Mouse (Mus musculus): ENCODE results near the gene Ehd4.

Gene Ehd4

DNA sequence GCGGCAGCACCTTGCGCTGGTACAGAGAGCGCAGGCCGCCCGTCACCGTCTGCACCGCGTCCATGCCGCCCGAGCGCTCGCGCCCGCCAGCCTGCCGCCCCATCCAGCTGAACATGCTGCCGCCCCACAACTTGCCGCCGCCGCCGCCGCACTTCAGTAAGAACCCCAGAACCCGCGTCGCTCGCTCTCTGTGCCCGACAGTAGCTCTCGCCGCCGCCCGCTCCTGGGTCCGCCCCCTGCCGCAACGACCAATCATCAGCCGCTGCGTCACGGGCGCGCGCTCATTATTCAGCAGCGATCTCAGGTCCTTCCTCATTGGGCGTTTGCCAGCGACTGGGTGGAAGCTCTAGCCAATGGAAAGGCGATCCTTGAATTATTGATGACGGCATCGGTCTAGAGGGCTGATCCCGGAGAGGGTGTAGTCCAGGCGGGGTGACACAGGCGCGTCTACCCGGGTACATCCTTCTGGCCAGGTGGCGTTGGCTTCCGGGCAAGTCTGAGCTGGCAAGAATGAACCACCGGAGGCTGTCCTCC, at the start of gene Ehd4:
Gene Ehd4 (minus strand): TSS at position 246 of the 534 bp plus-strand sequence.
- peak; percentile 97 for DNase-seq

DNA sequence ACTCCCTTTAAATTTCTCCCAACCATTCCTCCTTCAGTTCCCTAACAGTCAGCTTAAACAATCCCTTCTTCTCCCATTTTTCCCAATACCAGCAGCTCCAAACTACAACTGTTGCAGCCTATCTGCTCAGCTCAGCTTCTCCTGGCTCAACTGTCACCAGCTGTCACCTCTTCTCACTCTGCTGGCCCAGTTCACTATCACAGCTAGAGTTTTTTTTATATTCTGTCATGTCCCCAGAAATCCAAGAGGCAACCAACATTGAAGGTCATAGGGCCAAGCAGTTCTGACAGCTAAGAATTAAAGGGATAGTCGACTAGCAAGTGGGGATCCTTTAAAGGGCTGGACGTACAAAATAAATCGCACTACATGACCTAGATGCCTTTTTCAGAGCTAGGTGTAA, 49.3 kb upstream of the Ehd4 start:
- DNase-seq, result no peak

DNA sequence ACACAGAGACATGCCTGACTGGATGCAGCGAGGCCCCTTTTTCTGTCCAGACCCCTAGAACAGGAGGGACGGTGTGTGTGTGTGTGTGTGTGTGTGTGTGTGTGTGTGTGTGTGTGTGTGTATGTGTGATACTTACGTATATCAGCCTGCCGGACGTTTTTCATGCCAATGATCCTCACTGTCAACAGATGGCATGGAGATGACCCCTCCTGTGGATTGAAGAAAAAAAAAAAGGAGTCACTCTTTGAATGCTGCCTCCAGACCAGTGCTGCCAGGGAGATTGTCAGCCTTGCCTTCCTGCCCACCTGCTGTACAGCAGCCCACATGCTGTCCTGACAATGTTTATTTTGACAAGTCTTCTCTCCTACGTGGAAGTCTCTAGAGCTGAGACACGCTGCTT, 45.7 kb upstream of the Ehd4 start:
- no peak for DNase-seq

DNA sequence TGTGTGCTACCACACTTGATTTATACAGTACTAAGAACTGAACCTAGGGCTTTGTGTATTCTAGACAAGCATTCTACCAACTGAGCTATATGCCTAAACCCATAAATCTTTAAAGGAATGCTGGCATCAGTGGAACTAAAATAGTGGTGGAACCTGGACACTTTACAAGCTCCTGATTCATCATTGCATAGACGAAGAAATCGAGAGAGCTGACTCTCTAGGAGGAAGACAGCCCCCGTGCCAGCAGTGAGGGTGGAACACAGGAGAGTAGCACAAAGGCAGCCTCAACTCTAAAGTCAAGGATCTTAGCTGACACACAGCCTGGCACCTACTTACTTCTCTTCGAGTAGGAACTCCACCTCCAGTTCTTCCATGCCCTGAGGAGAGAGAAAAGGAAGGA, 33.8 kb upstream of the Ehd4 start:
- DNase-seq, result no peak

DNA sequence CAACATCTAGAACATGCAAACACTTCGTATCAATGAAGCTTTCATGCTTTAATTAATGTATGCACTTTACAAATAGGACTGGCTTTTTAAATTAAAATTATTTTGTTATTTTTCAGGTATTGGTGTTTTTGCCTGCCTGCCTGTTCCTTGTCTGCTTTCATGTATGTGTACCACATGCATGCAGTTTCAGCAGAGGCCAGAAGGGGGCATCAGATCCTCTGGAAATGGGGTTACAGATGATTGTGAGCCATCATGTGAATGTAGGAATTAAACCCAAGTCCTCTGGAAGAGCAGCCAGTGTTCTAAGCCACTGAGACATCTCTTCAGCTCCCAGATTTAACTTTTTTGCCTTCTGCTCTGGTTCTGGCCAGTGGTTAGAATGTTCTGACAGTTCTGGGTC, 33.2 kb upstream of the Ehd4 start:
- no peak for DNase-seq

DNA sequence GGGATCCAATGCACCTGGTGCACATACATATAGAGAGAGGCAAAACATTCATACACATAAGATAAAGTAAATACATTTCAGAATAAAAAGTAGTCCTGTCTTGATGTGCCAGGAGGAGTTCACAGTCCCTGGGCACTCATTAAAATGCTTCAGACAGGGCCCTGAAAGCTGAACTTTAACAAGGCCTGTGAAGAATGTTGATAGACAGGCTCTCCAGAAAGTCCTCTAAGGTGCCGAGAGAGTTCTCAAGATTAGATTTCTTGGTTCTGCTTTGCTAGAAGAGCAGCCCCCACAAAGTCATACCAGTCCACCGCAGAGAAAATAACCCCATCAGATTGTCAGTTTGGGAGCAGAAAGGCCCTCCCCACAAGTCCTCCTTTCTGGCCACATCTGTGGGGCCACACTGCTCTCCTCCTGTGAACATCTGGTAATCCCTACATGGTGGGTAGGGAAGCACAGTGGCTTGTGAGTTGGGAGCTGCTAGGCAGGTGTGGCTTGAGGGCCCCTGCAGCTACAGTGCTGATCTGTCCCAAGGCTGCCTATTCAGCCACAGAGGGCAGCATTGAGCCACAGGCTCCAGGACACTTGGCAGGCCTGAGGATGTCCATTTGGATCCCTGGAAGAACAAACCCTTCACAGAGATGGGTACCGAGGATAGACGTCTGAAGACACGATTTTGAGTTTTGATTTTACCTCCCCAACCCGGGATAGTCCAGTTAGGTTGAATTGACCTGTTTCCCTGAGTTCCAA, 31.3 kb upstream of the Ehd4 start:
- peak; percentile 14 for DNase-seq

DNA sequence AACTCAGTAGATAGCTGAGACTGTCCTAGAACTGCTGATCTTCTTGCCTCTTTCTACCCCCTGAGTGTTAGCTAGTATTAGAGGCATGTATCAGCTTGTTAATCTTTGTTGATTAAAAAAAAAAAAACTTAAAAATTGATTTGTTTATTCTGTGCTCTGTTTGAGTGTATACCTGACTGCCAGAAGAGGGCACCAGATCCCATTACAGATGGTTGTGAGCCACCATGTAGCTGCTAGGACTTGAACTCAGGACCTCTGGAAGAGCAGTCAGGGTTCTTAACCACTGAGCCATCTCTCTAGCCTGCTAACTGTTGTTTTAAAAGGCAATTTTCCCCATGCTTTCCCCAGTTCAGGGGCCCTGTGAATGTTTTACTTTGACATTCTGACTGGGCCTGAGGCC, 24.5 kb upstream of the Ehd4 start:
- no peak for DNase-seq

DNA sequence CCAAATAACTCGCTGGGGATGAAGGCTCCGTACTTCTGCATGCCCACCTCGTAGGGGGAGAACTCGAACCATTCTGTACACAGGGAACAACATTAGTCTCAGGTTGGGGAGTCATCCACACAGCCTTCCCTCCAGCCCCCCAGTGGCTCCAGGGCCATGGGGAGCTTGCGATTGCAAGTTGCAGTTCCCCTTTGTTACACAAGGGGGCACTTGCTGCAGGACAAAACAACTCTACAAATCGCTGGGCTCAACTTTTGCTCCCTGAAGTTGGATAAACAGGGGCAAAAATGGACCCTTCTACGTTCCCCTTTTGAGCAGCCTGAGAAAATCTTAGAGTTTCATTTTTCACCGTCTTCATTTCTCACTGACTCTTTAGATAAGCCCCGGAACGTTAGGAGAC, 19.3 kb upstream of the Ehd4 start:
- peak; percentile 65 for DNase-seq

DNA sequence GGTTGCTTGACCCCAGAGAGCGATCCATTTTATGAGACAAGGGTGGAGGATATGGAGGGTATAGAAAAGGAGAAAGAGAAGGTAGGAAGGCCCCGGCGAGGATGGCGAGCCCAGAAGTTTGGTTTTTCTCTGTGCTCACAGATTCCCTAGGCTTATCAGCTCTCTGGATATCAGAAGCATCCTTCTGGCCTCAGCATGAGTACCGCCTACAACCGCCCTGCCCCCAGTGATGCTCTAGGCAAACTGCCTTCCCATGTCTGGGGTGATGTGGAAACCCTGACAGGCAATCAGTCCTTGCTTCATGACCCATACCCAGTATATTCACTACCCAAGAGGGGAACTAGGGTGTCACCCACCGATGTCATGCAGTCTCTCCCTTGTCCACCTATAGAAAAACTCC, 17.0 kb upstream of the Ehd4 start:
- DNase-seq, result no peak

DNA sequence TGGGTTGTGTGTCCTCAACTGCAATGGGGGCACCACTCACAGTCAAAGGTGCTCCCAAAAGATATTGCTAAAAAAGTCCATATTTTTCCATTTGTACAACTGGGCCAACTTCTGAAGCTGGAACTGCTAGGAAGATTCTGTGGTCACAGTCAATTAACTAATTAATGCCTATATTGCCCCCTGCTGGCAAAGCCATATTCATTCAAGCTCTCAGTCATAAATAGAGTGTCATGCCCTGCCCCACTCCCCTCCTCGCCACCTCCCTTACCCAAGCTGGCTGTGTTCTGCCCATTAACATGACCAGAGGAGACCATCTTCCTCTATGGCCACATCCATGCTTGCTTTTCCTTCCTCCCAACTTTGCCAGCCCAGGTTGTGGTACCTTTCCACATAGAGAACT, 16.3 kb upstream of the Ehd4 start:
- DNase-seq, result peak; percentile 58

DNA sequence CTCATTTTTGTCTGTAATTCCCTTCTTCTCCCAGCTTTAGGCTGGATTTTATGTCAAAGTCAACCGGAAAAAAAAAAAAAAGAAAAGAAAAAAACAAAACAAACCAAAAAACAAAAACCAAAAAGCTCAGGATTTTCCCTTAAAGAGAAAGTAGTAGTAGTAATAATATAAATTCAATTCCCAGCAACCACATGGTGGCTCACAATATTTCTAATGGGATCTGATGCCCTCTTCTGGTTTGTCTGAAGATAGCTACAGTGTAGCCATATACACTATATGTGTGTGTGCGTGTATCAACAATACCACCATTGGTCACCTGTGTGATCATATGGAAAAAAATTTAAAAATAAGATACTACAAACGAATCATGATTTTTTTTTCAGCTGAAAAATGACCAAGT, 15.0 kb upstream of the Ehd4 start:
- DNase-seq, result no peak

DNA sequence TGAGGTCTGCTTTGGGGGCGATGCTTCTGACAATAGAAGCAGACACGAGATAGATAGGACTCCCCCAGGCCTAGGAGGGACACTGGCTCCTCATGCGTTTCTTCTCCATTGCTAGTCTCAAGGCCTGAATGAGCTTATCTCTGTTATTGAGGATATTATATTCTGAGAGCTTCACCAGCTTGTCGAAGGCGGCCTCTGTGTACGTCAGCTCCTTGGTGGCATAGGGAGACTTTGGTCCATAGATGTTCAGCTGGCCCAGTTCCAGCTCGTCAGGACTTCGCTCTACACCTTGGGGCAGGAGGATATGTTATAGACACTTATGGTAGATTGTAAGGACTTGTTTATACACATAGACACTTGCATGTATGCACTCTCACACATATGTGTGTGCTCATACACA, 13.4 kb upstream of the Ehd4 start:
- DNase-seq, result no peak

DNA sequence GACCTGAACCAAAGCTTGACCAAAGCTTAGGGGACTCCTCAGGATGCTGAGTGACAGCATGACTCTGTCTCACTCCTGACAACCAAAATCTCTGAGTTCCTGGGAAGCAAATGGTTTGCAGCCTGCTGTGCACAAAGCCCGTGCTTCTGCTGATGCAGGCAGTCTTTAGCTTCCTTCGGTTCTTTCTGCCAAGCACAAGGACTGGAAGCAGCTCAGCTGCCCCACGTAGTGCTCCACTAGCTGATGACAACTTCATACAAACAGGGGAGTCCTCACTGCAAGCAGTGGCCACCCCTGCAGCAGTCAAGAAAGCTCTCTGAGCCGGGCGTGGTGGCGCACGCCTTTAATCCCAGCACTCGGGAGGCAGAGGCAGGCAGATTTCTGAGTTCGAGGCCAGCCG, 11.1 kb upstream of the Ehd4 start:
- no peak for DNase-seq

DNA sequence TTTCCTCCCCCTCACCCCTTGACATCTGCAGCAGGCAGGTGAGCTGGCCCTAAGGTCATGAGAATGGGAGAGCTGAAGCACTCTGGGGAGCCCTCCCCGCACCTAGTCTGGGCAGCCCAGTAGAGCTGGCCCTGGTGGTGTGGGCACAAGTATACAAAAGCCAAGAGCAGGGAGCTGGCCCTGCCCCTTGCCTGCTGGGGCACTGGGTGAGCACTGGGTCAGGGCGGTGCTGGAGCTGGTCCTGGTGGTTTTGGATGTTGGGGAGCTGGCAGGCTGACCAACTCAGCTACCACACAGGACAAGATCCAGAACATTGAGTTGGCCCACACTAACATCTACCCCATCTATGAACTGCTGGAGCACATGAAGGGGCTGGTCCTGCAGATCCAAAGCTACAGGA, 5.0 kb upstream of the Ehd4 start:
- DNase-seq, result no peak

DNA sequence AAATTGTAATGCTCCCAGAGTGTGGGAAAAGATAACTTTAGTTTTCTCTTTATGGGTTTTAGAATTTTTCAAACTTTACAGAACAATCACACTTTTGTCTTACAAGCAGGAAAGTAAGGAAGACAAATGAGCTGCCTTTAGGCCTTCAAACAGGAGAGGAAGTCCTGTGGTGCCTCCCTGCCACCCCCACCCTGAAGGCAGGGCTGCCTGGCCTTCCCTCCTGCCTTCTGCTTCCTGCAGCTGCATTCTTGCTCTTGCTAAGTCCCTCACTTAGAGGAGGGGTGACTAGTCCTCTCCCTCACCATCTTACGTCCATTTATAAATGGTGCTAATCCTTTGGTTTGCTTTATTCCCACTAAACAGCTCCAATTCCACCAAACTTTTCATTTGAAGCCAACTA, 4.4 kb upstream of the Ehd4 start:
- peak; percentile 8 for DNase-seq

DNA sequence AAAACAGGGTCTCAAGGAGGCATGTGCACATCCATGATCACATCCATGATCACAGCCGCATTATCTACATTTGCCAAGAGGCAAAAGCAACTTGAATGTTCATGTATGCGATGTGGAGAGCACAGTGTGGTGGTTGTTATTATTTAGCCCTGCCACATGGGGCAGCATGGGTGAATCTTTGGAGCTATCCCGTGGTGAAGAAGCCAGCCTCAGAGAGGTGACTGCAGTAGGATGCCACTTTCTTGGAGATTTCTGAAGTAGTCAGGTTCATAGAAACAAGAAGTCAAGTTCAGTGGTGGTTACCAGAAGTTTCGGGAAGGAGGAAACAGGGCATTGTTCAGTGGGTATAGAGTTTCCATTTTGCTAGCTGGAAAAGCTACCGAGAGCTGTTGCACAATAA, 3.6 kb upstream of the Ehd4 start:
- peak; percentile 10 for DNase-seq

DNA sequence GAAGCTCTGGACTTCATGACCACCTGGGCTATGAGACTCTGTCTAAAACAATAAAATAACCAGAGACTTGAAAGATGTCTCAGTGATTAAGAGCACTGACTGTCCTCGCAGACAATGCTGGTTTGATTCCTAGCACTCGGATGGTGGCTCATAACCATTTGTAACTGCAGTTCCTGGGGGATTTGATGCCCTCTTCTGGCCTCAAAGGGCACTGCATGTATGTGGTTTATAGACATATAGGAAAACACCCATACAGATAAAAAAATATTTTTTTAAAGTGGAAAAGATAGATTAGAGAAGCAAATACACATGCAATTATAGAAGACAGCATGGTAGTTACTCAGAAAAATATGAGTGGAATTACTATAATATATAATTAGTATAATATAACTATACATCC, 3.2 kb upstream of the Ehd4 start:
- no peak for DNase-seq

DNA sequence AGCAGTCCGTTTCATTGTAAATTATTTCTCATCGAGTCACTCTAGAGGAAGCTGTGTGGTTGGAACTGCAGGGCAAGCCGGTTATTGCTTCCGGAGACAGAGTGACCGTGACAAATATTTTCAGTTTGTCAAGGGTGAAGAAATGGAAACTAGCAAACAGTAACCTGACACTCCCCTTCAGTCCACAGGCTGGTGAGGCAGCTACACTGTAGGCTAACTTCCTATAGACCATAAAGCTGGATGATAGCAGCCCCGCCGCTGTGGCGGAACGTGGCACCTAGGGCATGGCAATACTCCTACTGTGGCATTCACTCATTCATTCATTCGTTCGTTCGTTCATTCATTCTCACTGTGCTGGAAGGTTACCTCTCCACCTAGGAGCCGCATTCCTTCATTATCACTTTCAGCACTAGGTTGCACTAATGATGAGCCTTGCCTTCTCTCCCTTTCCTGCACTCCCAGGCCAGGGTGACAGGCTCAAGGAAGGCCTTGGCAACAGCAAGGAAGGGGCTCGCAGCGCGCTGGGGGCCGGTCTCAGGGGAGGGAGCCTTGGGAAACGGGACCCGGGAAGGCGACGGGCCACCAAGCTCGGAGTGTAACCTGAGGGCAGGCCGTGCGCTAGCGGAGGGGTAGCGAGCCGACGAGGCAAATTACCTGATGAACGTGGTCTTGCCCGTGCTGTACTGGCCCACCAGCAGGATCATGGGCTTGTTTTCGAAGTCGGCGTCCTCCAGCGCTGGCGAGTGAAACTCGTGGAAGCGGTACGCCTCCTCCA, 633 bp downstream of the Ehd4 start:
- DNase-seq, result peak; percentile 45

DNA sequence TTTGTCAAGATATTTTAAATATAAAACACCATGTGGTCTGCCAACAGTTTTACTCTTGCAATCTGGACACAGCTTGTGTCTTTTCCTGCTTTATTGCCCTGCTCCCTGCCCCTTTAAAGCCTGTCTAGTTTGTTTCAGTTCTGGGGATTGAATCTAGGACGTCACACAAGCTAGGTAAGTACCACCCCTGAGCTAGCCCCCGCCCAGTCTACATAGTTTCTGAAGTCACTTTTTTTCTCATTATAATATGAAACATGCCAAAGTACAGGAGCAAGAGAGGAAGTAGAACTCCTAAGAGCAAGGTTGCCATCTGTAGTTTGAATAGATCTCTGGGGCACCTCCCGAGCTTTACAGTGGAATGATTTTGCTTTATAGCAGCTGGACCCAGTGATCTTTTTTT, 3.8 kb downstream of the Ehd4 start:
- DNase-seq, result no peak

DNA sequence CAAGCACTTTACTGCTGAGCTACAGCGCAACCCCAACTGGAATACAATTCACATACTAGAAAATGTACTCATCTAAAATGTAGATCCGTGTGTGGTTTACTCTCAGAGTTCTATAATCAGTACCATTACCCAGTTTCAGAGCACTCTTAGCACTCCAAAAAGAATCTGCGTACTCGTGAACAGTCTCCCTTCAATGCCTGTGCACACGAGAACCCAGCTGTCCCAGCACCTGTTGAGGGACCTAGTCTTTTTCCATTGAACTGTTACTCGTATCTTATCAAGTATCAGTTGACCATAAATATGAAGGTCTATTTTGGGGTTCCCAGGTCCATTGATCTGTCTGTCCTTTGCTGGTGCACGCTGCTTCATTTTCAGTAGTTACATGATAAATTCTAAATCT, 4.8 kb downstream of the Ehd4 start:
- DNase-seq, result no peak

DNA sequence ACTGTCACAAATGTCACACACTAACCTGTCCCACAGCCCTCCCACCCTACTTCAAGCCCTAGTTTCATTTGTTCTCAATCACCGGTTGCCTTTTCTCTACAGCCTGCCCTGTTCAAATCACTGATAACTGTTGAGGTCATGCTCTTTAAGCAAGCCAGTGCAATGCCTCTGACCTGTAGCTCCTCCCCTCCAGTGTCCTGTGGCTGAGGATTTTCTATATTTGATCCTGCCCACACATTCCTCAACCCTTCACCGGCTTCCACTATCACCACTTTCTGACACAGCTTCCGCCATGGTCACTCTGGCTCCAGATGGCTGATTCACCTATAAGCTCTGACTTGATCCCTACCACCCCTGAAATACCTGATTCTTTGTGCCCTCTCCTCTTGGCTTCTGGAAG, 6.4 kb downstream of the Ehd4 start:
- DNase-seq, result no peak

DNA sequence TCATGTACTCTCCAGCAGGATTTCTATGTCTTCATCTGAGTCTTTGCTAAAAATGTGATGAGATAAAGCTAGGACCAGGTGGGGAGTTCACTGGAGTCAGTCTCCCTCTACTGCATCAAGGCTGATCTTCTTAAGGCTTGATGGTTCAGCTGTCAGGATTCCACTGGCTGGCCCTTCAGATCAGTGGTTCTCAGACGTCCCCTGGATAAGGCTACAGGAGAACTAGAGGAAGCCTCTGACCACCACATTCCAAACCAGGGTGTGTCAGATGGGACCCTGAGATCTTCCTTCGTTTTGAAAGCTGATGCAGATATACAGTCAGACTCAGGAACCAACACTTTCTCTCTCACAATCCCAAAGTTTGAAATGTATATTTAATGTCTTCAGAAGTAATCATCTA, 7.0 kb downstream of the Ehd4 start:
- no peak for DNase-seq

DNA sequence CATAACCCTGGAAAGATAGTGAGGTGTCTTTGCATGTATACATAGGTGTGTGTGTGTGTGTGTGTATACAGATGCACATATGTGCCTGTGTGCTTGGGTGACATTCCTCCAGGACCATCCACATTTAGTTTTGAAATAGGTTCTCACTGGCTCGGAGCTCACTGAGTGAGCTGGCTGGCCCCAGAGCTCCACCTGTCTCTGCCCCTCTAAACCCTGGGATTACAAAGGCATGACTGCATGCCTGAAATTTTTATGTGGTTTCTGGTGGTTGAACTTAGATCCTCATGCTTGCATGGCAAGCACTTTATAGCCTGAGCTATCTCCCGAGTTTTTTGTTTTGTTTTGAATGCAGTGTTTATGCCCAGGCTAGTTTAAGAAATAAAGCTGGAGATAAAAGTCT, 7.9 kb downstream of the Ehd4 start:
- DNase-seq, result no peak

DNA sequence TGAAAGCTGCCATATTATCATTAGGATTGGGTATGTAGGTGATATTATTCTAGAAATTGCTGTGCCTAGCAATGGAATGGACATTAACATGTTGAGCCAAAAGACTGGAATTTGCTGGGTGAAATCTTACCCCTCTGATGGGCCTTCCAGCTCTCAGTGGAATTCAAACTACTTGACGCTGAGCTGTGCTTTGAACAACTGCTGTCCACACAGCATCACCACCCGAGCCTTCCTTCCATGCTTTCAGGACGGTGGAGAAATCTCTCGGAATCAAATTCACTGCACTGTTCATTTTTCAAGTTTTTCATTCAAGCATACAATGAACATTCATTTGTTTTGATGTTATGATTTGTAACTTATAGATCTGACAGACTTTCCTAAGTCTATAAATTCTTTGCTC, 10.0 kb downstream of the Ehd4 start:
- no peak for DNase-seq

DNA sequence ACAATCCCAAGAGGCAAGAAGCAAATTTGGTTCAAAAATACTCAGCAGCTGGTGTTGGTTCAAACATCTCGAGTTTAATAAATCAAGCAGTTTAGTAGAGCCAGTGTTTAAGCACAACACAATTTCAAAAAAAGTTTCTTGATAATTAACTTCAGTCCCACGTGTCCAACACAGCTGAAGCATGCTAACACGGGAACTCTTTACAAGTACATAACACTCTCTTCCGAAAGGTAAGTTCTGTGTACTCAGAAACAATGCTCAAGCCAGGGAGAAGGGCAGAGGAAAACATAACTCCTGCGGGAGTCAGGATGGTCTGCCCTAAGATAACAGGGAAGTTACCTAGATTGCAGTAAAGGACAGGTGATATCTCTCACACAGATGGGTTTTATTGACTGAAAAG, 12.1 kb downstream of the Ehd4 start:
- no peak for DNase-seq
